Mouse (Mus musculus): ENCODE data around the gene Kif27. TPM values are rescaled to one million over a fixed set of nuclear protein-coding genes. Genes with fewer than 3 reads are reported as not detected.
A peak's percentile ranks its signal among the peaks of the same experiment; 100 is the strongest.

Kif27 gene
- polyA plus RNA-seq, 1 experiment, result 2.2 TPM

DNA sequence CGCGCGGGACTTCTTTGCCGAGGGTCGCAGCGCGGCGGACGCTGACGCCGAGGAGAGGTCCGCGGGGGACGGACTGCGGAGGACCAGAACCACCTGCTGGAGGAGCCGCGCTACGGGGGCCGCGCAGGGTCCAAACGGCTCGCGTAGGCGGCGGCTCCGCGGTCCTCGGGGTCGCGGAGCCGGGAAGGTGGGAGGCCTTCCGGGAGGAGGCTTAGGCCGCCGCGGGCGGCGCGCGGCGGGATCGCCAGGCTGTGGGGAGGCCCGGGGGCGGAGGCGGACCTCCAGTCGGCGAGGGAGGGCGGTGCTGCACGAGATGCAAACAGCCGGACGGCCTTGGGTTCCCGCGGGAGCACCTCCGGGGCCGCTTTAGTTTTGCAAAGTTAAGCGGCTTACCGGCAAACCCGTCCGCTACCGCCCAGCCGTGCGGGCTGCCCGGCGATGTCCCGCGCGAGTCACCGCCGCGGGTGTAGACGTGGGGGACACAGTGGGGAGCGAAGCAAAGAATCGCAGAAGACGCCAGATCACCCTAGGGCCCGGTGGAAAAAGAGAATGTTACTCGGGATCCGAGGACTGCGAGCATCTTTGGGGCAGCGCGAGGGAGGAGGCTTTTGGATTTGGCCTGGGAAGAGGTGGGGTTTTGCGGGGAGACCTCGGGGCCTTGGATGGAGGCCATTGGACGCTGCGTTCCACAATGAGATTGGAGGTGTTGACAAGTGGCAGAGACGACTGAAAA lies 84.5 kb downstream of the Kif27 start:
- no peaks in the 10 kb centered on the region for H3K36me3 ChIP-seq (ENCODE audit: control insufficient read depth, insufficient read depth, low read length, poor library complexity, severe bottlenecking)
- H3K4me1 ChIP-seq (ENCODE audit: control insufficient read depth, insufficient read depth, low read length), result no peaks in the 10 kb centered on the region
- H3K27me3 ChIP-seq (ENCODE audit: control insufficient read depth, insufficient read depth, low read length, poor library complexity, severe bottlenecking), result peaks cover 5% of the 10 kb centered on the region
- peak overlapping the region; percentile 67 for H3K4me3 ChIP-seq (ENCODE audit: low read depth, low read length)
- H3K9me3 ChIP-seq (replicated peaks; ENCODE audit: control insufficient read depth, insufficient read depth, low read length, poor library complexity, severe bottlenecking), result no peaks in the 10 kb centered on the region
- H3K27ac ChIP-seq (ENCODE audit: insufficient read depth, low read length), result no peak overlapping the region
- H3K9ac ChIP-seq (ENCODE audit: low read depth, poor library complexity, severe bottlenecking), result peak overlapping the region; percentile 70
- TF ChIP-seq CTCF (IDR thresholded peaks at IDR 0.05; ENCODE audit: low read depth, low read length) (no peak), POLR2A (IDR thresholded peaks at IDR 0.05; ENCODE audit: insufficient read depth, low read length) (no peak), EP300 (IDR thresholded peaks at IDR 0.05; ENCODE audit: insufficient read depth, low read depth, low read length) (no peak)

DNA sequence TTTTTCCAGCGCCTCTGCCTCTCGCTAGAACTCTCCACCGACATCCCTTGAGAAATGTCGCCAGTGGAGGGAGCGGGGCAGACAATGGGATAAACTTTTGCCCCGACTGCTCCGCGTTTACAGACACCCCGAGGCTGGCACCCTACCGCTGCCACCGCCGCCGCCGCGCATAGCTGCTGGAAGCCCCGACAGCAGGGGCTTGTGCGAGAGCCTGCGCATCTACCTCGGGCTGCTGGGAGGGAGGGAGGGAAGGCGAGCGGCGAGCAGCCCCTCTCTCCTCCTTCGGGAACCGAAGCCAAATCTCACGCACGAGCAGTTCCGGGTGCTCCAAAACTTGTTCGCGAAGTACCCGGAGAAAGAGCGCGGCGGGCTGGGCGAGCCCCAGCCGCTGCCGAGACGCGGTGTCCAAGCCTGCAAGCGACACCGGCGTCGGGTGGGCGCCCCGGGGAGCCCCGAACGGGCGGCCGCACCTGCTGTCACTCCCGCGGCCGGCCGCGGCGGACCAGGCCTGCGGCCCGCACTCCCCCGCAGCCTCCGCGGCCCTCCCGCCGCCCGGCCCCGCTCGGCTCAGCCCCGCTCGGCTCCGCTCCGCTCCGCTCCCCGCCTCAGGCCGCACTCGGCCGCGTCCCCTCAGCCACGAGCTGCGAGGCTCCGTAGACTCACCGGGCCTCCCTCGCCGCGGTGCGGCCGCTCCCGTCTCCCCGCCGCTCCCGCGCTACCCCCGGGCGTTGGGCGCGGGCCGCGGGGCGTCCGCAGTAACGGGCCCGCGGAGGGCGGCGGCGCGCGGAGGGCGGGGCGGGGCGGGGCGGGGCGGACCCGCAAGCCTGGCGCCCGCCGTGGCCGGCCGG lies 85.3 kb downstream of the Kif27 start:
- no peaks in the 10 kb centered on the region for H3K36me3 ChIP-seq (ENCODE audit: control insufficient read depth, insufficient read depth, low read length, poor library complexity, severe bottlenecking)
- no peaks in the 10 kb centered on the region for H3K4me1 ChIP-seq (ENCODE audit: control insufficient read depth, insufficient read depth, low read length)
- H3K27ac ChIP-seq (ENCODE audit: insufficient read depth, low read length), result no peak overlapping the region
- H3K27me3 ChIP-seq (ENCODE audit: control insufficient read depth, insufficient read depth, low read length, poor library complexity, severe bottlenecking), result peaks cover 5% of the 10 kb centered on the region
- H3K4me3 ChIP-seq (ENCODE audit: low read depth, low read length), result peak overlapping the region; percentile 67
- no peaks in the 10 kb centered on the region for H3K9me3 ChIP-seq (replicated peaks; ENCODE audit: control insufficient read depth, insufficient read depth, low read length, poor library complexity, severe bottlenecking)
- no peak for TF ChIP-seq EP300 (IDR thresholded peaks at IDR 0.05; ENCODE audit: insufficient read depth, low read depth, low read length)
- TF ChIP-seq POLR2A (IDR thresholded peaks at IDR 0.05; ENCODE audit: insufficient read depth, low read length), result no peak
- no peak for TF ChIP-seq CTCF (IDR thresholded peaks at IDR 0.05; ENCODE audit: low read depth, low read length)
- peak overlapping the region; percentile 70 for H3K9ac ChIP-seq (ENCODE audit: low read depth, poor library complexity, severe bottlenecking)

DNA sequence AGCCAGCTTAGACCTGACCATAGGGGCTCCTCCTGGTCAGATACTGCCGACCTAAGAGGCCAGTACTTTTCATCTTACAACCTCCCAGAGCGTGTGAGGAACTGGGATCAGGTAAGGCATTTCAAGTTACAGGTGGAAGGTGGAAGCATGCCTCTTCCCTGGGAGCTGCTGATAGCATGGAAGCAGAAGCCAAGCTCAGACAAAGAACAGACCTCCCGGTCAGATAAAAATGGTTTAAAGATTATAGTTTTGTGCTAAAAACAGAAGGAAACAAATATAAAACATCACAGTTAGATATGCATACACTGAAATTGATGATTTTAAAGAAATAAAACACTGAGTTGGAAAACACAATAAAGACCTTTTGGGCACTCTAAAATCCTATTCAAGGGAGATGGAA lies 92.1 kb downstream of the Kif27 start:
- H3K36me3 ChIP-seq (ENCODE audit: control insufficient read depth, insufficient read depth, low read length, poor library complexity, severe bottlenecking), result no peaks in the 10 kb centered on the region
- no peaks in the 10 kb centered on the region for H3K9me3 ChIP-seq (replicated peaks; ENCODE audit: control insufficient read depth, insufficient read depth, low read length, poor library complexity, severe bottlenecking)
- no peak overlapping the region for H3K27ac ChIP-seq (ENCODE audit: insufficient read depth, low read length)
- H3K4me3 ChIP-seq (ENCODE audit: low read depth, low read length), result no peak overlapping the region
- TF ChIP-seq POLR2A (IDR thresholded peaks at IDR 0.05; ENCODE audit: insufficient read depth, low read length), result no peak
- no peak for TF ChIP-seq CTCF (IDR thresholded peaks at IDR 0.05; ENCODE audit: low read depth, low read length)
- no peak for TF ChIP-seq EP300 (IDR thresholded peaks at IDR 0.05; ENCODE audit: insufficient read depth, low read depth, low read length)
- no peaks in the 10 kb centered on the region for H3K27me3 ChIP-seq (ENCODE audit: control insufficient read depth, insufficient read depth, low read length, poor library complexity, severe bottlenecking)
- no peak overlapping the region for H3K9ac ChIP-seq (ENCODE audit: low read depth, poor library complexity, severe bottlenecking)
- H3K4me1 ChIP-seq (ENCODE audit: control insufficient read depth, insufficient read depth, low read length), result no peaks in the 10 kb centered on the region

GRCm38 (mm10) chr13:58263546-58263945 lies 95.4 kb downstream of the Kif27 start:
- Histone ChIP-seq H3K27ac (ENCODE audit: insufficient read depth, low read length) (no peak overlapping the region), H3K27me3 (ENCODE audit: control insufficient read depth, insufficient read depth, low read length, poor library complexity, severe bottlenecking) (no peaks in the 10 kb centered on the region), H3K4me1 (ENCODE audit: control insufficient read depth, insufficient read depth, low read length) (no peaks in the 10 kb centered on the region), H3K36me3 (ENCODE audit: control insufficient read depth, insufficient read depth, low read length, poor library complexity, severe bottlenecking) (no peaks in the 10 kb centered on the region; the same call in 1 of the 2 replicates), H3K4me3 (ENCODE audit: low read depth, low read length) (no peak overlapping the region), H3K9me3 (replicated peaks; ENCODE audit: control insufficient read depth, insufficient read depth, low read length, poor library complexity, severe bottlenecking) (no peaks in the 10 kb centered on the region), H3K9ac (ENCODE audit: low read depth, poor library complexity, severe bottlenecking) (no peak overlapping the region)
- TF ChIP-seq EP300 (IDR thresholded peaks at IDR 0.05; ENCODE audit: insufficient read depth, low read depth, low read length), result no peak
- no peak for TF ChIP-seq POLR2A (IDR thresholded peaks at IDR 0.05; ENCODE audit: insufficient read depth, low read length)
- no peak for TF ChIP-seq CTCF (IDR thresholded peaks at IDR 0.05; ENCODE audit: low read depth, low read length)

DNA sequence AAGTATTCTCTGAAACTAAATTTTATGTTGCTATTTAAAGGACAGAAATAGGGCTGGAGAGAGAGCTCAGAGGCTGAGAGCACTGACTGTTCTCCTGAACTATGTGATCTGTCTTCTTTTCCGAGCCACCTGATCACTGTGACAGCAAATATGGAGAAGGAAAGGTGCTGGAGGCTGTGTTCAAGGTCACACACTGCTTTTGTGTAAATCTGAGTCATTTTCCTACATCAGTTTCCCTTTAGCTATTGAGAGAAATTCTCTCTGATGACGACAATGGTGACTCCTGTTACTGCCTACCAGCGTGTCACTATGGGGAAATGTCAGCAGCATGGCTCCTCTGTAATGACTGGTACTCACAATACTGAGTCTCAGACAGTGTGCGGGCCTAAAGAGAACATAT lies 97.2 kb downstream of the Kif27 start:
- TF ChIP-seq POLR2A (IDR thresholded peaks at IDR 0.05; ENCODE audit: insufficient read depth, low read length), result no peak
- no peak for TF ChIP-seq CTCF (IDR thresholded peaks at IDR 0.05; ENCODE audit: low read depth, low read length)
- TF ChIP-seq EP300 (IDR thresholded peaks at IDR 0.05; ENCODE audit: insufficient read depth, low read depth, low read length), result no peak
- Histone ChIP-seq H3K27me3 (ENCODE audit: control insufficient read depth, insufficient read depth, low read length, poor library complexity, severe bottlenecking) (no peaks in the 10 kb centered on the region), H3K36me3 (ENCODE audit: control insufficient read depth, insufficient read depth, low read length, poor library complexity, severe bottlenecking) (no peaks in the 10 kb centered on the region; the same call in 1 of the 2 replicates), H3K9me3 (replicated peaks; ENCODE audit: control insufficient read depth, insufficient read depth, low read length, poor library complexity, severe bottlenecking) (no peaks in the 10 kb centered on the region), H3K9ac (ENCODE audit: low read depth, poor library complexity, severe bottlenecking) (no peak overlapping the region), H3K27ac (ENCODE audit: insufficient read depth, low read length) (no peak overlapping the region), H3K4me3 (ENCODE audit: low read depth, low read length) (no peak overlapping the region), H3K4me1 (ENCODE audit: control insufficient read depth, insufficient read depth, low read length) (no peaks in the 10 kb centered on the region)

GRCm38 (mm10) chr13:58253268-58253667 lies 105.7 kb downstream of the Kif27 start:
- H3K9me3 ChIP-seq (replicated peaks; ENCODE audit: control insufficient read depth, insufficient read depth, low read length, poor library complexity, severe bottlenecking), result no peaks in the 10 kb centered on the region
- H3K27me3 ChIP-seq (ENCODE audit: control insufficient read depth, insufficient read depth, low read length, poor library complexity, severe bottlenecking), result no peaks in the 10 kb centered on the region
- no peaks in the 10 kb centered on the region for H3K4me1 ChIP-seq (ENCODE audit: control insufficient read depth, insufficient read depth, low read length)
- no peak overlapping the region for H3K9ac ChIP-seq (ENCODE audit: low read depth, poor library complexity, severe bottlenecking)
- H3K4me3 ChIP-seq (ENCODE audit: low read depth, low read length), result no peak overlapping the region
- no peak for TF ChIP-seq POLR2A (IDR thresholded peaks at IDR 0.05; ENCODE audit: insufficient read depth, low read length)
- TF ChIP-seq EP300 (IDR thresholded peaks at IDR 0.05; ENCODE audit: insufficient read depth, low read depth, low read length), result no peak
- TF ChIP-seq CTCF (IDR thresholded peaks at IDR 0.05; ENCODE audit: low read depth, low read length), result no peak
- no peak overlapping the region for H3K27ac ChIP-seq (ENCODE audit: insufficient read depth, low read length)
- H3K36me3 ChIP-seq (ENCODE audit: control insufficient read depth, insufficient read depth, low read length, poor library complexity, severe bottlenecking), result no peaks in the 10 kb centered on the region
